Mouse (Mus musculus) right cerebral cortex, postnatal 4 days (tissue): Measurements from ENCODE around the gene Catsper4.

Experiments used
- DNase-seq: peaks from one replicate; pipeline ENCODE4 v3.0.0-alpha.2; 2022

Catsper4 gene

GRCm38 (mm10) chr4:134172391-134172790 is 54.8 kb downstream of the Catsper4 start:
- DNase-seq, result no peak

- no peak for DNase-seq
Measured at GRCm38 (mm10) chr4:134166906-134167305, 60.3 kb downstream of the Catsper4 start.

GRCm38 (mm10) chr4:134165548-134166465 is 61.4 kb downstream of the Catsper4 start:
- no peak for DNase-seq

- no peak for DNase-seq
Measured at GRCm38 (mm10) chr4:134165024-134165423, 62.2 kb downstream of the Catsper4 start.

- no peak for DNase-seq
Measured at GRCm38 (mm10) chr4:134164591-134164990, 62.6 kb downstream of the Catsper4 start.
